Mouse (Mus musculus): ENCODE data around the gene Grin1.

- no peak for TF ChIP-seq EP300 (optimal IDR thresholded peaks at IDR 0.05)
- TF ChIP-seq CTCF (IDR thresholded peaks at IDR 0.05; ENCODE audit: low read depth): peak; percentile 20; the same call in 1 of the 2 replicates
Measured at GRCm38 (mm10) chr2:25262795-25263622, 56.0 kb downstream of the Grin1 start.

Data from stomach, postnatal 0 days (tissue).